8 mouse cellular contexts compared by ENCODE assay signal in the genomic region with DNA sequence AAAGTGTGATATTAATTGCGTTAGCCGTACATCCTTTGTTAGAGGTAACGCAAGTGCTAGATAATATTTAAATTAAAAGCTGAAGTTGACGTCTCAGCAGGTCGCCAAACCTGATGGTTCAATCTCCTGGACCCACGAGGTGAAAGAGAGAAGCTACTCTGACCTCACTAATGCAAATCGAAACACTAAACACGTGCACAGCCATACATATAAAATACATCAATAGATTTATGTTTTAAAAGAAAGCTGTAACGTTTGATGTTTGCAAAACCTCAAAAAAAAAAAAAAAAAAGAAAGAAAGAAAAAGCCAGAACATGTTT. TPM values are rescaled to one million over a fixed set of nuclear protein-coding genes. Genes with fewer than 3 reads are reported as not detected.
DNase-seq lines count a peak whose midpoint lies in the region; ATAC-seq lines count a peak whose summit lies in the region.

No protein-coding gene starts in this region.

- H3K4me2 ChIP-seq in forebrain, embryonic 14.5 days (ENCODE audit: low read length): peak overlapping the region; percentile 67
- peak overlapping the region; percentile 95 for H3K4me2 ChIP-seq in liver, embryonic 16.5 days (ENCODE audit: low read depth, low read length)

- H3K27me3 ChIP-seq in forebrain, embryonic 14.5 days (replicated peaks; ENCODE audit: control insufficient read depth, insufficient read depth, low read length): no peaks in the 10 kb centered on the region
- no peaks in the 10 kb centered on the region for H3K27me3 ChIP-seq in liver, embryonic 16.5 days (ENCODE audit: control insufficient read depth, insufficient read depth, low read depth, low read length)

- no peaks in the 10 kb centered on the region for H3K9me3 ChIP-seq in forebrain, embryonic 14.5 days (replicated peaks; ENCODE audit: control insufficient read depth, low read length)
- H3K9me3 ChIP-seq in liver, embryonic 16.5 days (replicated peaks; ENCODE audit: control insufficient read depth, low read length): no peaks in the 10 kb centered on the region

- peaks cover 9% of the 10 kb centered on the region for H3K36me3 ChIP-seq in forebrain, embryonic 14.5 days (ENCODE audit: control insufficient read depth, insufficient read depth, low read length)
- peaks cover 3% of the 10 kb centered on the region for H3K36me3 ChIP-seq in liver, embryonic 16.5 days (ENCODE audit: control insufficient read depth, insufficient read depth)

- H3K4me3 ChIP-seq in forebrain, embryonic 14.5 days (ENCODE audit: low read depth, low read length): peak overlapping the region; percentile 84
- peak overlapping the region; percentile 96 for H3K4me3 ChIP-seq in liver, embryonic 16.5 days (ENCODE audit: low read depth, low read length)

- ATAC-seq in forebrain, embryonic 14.5 days: no peak
- no peak for ATAC-seq in liver, embryonic 16.5 days (ENCODE audit: low read depth)
- ATAC-seq in megakaryocyte-erythroid progenitor cell, adult 5-6 weeks (replicated peaks; ENCODE audit: low FRiP score, low TSS enrichment, poor library complexity, severe bottlenecking): no peak

- DNase-seq in embryo, embryonic 10 days (ENCODE audit: low spot score): peak; percentile 16
- no peak for DNase-seq in embryo, embryonic 10.5 days (ENCODE audit: low spot score)
- DNase-seq in B cell, adult 2 months: peak; percentile 31 to 39
- DNase-seq in forebrain, embryonic 14.5 days (ENCODE audit: low spot score): no peak
- no peak for DNase-seq in right cerebral cortex, postnatal 14 days
- no peak for DNase-seq in adrenal gland, postnatal 25 days

- WGBS in forebrain, embryonic 14.5 days: 6% methylated on average over 9 of the region's 9 CpGs
- WGBS in liver, embryonic 16.5 days (ENCODE audit: insufficient replicate concordance): under 1% methylated on average over 9 of the region's 9 CpGs

- H3K27ac ChIP-seq in forebrain, embryonic 14.5 days (ENCODE audit: low read depth, low read length): no peak overlapping the region
- peak overlapping the region; percentile 92 for H3K27ac ChIP-seq in liver, embryonic 16.5 days (ENCODE audit: low read length)

- H3K9ac ChIP-seq in forebrain, embryonic 14.5 days (ENCODE audit: low read length): peak overlapping the region; percentile 88; the same call in 1 of the 2 replicates
- H3K9ac ChIP-seq in liver, embryonic 16.5 days (ENCODE audit: low read depth, low read length): peak overlapping the region; percentile 99

- peaks cover 4% of the 10 kb centered on the region; the same call in 1 of the 2 replicates for H3K4me1 ChIP-seq in forebrain, embryonic 14.5 days (ENCODE audit: control insufficient read depth, insufficient read depth, low read length)
- peaks cover 36% of the 10 kb centered on the region for H3K4me1 ChIP-seq in liver, embryonic 16.5 days (ENCODE audit: control insufficient read depth, low read depth, low read length)

RNA-seq across cellular contexts. Expression of gene Tstd3, which starts 9.9 kb away (rescaled TPM):
- 16.5 and 17.1 TPM in 2 replicates for polyA plus RNA-seq in forebrain, embryonic 14.5 days (2014; fragmentation: Nextera tagmentation; extraction: Ambion mirVana)
- polyA plus RNA-seq in liver, embryonic 16.5 days (2015; fragmentation: Nextera tagmentation; extraction: Ambion mirVana): 12.9 and 14.2 TPM in 2 replicates
- 19.8 and 27.1 TPM in 2 replicates for total RNA-seq in megakaryocyte-erythroid progenitor cell, adult 5-6 weeks (2014; fragmentation: Nextera tagmentation)
- 9.8 and 19.3 TPM in 2 replicates for total RNA-seq in megakaryocyte-erythroid progenitor cell, adult 5-6 weeks (2017)
- 8.8 and 14.8 TPM in 2 replicates for total RNA-seq in adrenal gland, postnatal 25 days (2021)

RNA-seq across cellular contexts. Expression of gene Usp45, which starts 9.9 kb away (rescaled TPM):
- polyA plus RNA-seq in forebrain, embryonic 14.5 days (2014; fragmentation: Nextera tagmentation; extraction: Ambion mirVana): 8.7 and 10.4 TPM in 2 replicates
- polyA plus RNA-seq in liver, embryonic 16.5 days (2015; fragmentation: Nextera tagmentation; extraction: Ambion mirVana): 14.6 and 14.8 TPM in 2 replicates
- 40.5 and 63.1 TPM in 2 replicates for total RNA-seq in megakaryocyte-erythroid progenitor cell, adult 5-6 weeks (2014; fragmentation: Nextera tagmentation)
- total RNA-seq in megakaryocyte-erythroid progenitor cell, adult 5-6 weeks (2017): 26.3 and 34.1 TPM in 2 replicates
- 21.6 and 23.3 TPM in 2 replicates for total RNA-seq in adrenal gland, postnatal 25 days (2021)

RNA-seq across cellular contexts. Expression of gene Ccnc, which starts 49.4 kb away (rescaled TPM):
- polyA plus RNA-seq in forebrain, embryonic 14.5 days (2014; fragmentation: Nextera tagmentation; extraction: Ambion mirVana): 74.5 and 79.6 TPM in 2 replicates
- polyA plus RNA-seq in liver, embryonic 16.5 days (2015; fragmentation: Nextera tagmentation; extraction: Ambion mirVana): 17.6 and 18.8 TPM in 2 replicates
- total RNA-seq in megakaryocyte-erythroid progenitor cell, adult 5-6 weeks (2014; fragmentation: Nextera tagmentation): 27.5 and 28.5 TPM in 2 replicates
- total RNA-seq in megakaryocyte-erythroid progenitor cell, adult 5-6 weeks (2017): 38.9 and 41.7 TPM in 2 replicates
- 19.8 and 23.9 TPM in 2 replicates for total RNA-seq in adrenal gland, postnatal 25 days (2021)

Comparison
In these comparisons a context has a peak if more than half of its experiments do, and no peak if none do; other contexts are left out.
1. DNase-seq: peak in embryo, embryonic 10 days (single experiment) and B cell, adult 2 months (2 of 2); none in embryo, embryonic 10.5 days (single experiment), forebrain, embryonic 14.5 days (single experiment), right cerebral cortex, postnatal 14 days (single experiment) and adrenal gland, postnatal 25 days (single experiment).